Mouse (Mus musculus): ENCODE results near the gene Slc16a6.
"Not testable (repeated sequence)": the region's sequence is repeated elsewhere in the genome, so short reads cannot be mapped to it uniquely, and the experiment has no call there.

Slc16a6 gene

DNA sequence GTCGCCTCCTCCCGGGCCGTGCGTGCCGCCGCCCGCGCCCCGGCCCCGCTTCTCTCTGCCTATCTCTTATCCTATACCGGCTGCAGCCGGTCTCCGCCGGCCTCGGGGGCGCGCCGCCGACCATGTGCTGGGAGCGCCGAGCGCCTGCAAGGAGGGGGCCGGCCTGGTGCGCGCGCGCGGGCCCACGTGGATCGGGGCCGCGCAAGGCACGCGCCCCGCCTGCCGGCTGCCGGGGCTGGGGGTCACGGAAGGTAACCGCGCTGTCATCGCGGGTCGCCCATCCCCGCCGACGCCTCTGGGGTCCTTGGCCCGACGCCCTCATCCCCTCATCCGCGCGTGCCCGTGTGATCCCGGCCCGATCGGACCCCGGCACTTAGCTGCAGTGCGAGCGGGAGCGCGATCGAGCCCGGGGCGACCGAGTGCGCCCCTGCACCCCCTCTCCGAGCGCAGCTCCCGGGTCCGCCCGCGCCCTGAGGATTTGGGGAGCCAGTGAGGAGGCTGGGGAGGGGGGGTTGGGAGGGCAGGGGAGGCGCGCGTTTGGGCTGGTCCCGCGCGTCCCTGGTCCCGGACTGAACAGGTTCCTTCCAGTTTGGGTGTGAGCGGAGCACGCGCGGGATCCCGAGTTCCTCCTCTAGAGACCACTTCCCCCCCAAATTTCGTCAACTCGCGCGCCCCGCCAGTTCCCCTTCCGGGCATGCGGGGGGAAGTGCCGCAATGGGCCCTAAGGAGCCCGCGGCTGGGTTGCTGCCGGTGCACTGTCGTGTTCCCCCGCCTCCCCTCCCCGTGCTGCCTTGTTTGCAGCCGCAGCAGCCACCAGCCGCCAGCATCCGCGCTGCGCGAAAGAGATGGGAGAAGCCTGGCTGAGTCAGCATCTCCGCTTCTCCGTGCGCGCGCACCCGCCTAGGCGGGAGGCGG is at the start of gene Slc16a6, which contains the start of gene Arsg:
TSS of gene Slc16a6 (minus strand) at position 428 of the 915 bp plus-strand sequence.
TSS of gene Arsg (plus strand) at position 204 of the 915 bp plus-strand sequence.
- peak; percentile 86 for ATAC-seq (ENCODE audit: low TSS enrichment)

DNA sequence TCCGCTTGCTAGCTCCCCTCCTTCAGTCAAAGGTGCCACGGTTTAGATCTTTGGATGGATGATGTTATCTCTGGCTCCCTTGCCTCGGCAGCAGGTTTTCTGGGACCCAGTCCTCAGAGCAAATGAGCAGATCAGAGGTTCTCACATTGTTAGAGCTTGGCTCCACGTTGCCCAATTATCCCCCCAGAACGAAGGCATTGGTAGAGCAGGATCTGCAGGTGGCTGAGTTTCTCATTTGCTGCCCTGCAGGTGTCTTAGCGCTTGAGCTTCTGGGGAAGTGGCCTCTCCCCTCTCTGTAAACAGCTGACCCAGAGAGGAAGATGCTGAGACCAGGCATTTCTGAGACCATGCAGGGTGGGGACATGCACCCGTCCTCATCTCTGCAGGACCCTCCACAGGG is 47.6 kb upstream of the Slc16a6 start:
- no peak for ATAC-seq (ENCODE audit: low TSS enrichment)

DNA sequence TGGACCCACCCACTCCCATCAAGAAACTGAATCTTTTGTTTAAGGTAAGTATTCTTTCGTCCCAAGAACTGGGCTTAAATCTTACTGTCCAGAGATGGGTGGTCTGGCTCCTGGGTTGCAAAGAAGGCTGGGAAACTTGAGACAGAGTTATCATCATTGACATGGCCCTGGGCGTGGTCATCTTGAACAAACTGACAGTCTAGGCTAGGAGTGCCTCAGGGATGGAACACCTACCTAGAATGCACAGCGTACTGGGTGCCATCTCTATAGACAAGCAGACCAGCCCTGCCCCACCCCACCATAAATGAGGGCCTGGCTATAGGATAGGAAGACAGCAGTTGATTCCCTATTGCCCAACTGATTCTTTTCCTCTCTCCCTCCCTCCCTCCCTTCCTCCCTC is 44.4 kb upstream of the Slc16a6 start:
- no peak for ATAC-seq (ENCODE audit: low TSS enrichment)

DNA sequence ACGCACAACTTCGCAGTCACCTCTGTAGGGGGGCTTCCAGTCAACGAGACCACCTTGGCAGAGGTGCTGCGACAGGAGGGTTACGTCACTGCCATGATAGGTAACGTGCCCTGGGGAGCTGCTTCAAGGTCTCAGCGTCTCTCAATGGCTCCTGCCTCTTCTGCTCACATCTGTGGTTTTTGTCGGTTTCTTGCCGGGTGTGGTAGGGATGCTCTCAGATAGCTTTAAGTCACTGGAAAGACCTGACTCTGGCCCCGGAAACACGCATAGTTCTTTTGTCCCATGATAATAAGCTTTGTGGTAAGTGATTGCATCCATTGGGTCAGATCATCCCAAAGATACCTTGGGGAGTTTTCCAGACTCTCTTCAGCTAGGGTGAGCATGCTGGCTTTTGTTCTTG is 43.9 kb upstream of the Slc16a6 start:
- ATAC-seq (ENCODE audit: low TSS enrichment): no peak

DNA sequence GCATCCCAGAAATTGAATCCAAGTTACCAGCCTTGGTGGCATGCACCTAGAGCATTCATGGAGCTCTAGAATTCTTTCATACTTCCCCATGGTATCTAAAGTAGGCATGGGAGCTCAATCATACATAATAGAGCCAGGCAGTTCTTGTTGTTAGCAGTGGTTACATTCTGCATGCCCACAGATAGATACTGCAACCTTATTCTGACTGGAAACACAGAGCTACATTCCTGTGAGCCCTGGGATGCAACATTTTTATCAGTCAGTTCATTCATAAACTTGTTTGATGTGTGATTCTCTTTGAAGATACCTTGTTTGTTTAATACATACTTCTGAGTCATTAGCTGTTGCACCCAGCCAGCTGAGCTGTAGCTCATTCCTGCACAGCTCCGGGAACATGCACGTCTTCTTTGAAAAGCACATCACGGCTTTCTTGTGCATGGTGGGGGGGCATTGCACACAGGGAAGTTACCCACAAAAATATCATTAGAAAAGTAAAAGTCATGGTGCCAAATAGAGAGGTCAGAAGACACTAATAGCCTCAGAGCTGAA is 40.7 kb upstream of the Slc16a6 start:
- ATAC-seq (ENCODE audit: low TSS enrichment): no peak

DNA sequence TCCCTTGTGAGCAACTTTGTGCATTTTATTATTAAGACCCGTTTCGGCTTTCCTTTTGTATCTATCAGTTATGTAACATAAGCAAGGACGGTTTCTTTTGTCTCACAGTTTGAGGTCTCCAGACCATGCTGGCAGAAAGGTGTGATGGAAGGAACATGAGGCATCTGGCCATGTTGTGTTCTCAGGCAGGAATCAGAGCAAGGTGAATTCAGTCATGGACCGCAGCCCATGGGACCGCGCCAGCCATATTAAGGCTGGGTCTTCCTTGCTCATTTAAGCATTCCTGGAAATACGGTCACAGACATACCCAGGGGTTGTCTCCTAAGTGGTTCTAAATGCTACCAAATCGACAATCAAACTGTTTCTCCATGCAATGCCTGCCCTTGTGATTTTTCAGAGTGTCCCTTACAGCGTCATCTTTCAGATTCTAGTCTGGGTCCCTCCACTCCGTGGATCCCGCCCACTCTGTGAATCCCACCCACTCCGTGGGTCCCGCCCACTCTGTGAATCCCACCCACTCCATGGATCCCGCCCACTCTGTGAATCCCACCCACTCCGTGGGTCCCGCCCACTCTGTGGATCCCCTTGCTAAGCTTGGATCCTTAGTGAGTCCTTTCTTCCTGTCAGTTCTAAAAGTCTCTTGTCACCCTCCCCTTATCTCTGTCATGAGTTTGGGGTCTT is 39.7 kb upstream of the Slc16a6 start:
- ATAC-seq (ENCODE audit: low TSS enrichment): no peak

DNA sequence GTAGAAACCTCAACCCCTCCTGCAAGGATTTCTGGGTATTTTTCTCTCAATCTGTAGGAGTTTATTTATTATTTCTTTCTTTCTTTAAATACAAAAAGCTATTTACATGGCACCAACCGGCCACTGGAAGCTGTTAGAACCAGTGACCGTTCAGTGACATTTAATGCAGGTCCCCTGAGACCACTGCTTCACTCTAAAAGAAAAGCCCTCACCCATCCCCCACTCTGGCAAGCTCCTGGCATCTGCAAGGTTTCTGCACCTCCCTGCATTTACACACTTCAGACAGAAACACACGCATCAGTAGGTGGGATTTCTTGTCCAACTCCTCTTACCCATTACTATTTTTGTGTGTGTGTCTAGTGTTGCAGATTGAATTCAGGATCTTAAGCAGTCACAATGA is 33.7 kb upstream of the Slc16a6 start:
- ATAC-seq (ENCODE audit: low TSS enrichment): no peak

DNA sequence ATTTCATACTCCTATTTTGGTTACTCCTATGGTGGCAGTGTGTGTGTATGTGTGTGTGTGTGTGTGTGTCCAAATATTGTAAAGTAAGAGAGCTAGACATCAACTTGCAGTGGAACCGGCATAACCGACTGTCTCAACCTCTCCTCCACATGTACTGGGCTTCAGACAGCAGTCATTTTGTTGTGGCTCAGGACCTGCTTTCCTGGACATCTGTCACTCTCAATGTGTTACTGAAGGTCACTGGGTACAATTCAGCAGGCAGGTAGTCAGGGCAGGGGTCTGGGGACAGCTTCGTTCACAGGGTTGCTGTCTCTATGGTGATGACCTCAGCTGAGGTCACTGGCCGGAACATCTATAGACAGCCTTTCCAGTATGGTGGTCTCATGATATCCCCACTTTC is 32.4 kb upstream of the Slc16a6 start:
- no peak for ATAC-seq (ENCODE audit: low TSS enrichment)

DNA sequence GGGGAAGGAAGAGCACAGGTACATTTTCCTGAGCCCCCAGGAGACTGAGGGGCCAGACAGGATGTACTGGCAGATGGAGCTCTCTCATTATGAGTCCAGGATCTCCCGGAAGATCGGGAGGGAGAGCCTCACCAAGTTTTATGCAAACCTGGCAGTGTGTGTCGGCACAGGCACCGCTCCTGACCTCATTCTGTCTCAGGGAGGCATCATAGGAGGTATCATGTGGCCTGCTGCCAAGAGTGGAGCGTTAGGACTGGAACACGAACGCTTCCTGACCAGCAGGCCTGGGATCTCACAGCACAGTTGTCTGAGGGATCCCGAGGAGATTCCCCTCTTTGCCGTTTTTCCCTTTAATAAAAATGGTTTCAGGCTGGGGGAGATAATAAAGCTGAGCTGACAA is 31.6 kb upstream of the Slc16a6 start:
- ATAC-seq (ENCODE audit: low TSS enrichment): peak; percentile 79

DNA sequence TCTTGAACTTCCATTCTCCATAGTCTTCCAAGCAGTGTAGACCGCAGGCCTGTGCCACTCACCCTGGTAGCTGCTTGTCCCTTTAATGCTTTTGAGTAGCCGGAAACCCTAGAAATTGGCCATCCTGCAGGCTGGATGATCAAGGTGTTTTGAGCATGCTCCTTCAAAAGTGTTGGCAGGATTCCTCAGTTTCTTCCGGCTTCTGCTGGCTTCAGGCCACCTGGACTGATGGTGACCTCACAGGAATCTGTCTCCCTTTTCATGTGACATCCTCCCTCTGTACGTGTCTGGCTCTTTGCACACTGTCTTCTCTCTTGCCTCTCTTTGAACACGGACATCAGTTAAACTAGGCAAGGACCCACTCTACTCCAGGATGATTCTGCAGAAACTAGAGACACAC is 26.8 kb upstream of the Slc16a6 start:
- ATAC-seq (ENCODE audit: low TSS enrichment): no peak

DNA sequence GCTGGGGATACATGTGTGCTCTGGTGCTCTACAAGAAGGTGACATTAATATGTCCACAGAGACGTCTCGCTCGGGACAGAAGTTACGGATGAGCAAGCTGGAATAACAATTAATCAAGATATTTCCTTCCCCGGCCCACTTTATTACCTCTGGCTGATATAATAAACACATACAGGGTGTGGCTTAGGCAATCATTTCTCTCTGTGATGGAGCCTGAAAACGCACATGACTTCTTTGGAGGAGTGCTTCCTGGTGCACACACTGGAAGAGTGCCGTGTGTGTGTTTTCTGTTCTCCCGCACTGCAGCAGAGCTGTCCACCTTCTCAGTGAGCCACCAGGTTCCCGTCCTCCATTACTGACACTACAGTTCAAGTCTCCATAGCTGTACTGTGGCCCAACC is 24.6 kb upstream of the Slc16a6 start:
- ATAC-seq (ENCODE audit: low TSS enrichment): no peak

DNA sequence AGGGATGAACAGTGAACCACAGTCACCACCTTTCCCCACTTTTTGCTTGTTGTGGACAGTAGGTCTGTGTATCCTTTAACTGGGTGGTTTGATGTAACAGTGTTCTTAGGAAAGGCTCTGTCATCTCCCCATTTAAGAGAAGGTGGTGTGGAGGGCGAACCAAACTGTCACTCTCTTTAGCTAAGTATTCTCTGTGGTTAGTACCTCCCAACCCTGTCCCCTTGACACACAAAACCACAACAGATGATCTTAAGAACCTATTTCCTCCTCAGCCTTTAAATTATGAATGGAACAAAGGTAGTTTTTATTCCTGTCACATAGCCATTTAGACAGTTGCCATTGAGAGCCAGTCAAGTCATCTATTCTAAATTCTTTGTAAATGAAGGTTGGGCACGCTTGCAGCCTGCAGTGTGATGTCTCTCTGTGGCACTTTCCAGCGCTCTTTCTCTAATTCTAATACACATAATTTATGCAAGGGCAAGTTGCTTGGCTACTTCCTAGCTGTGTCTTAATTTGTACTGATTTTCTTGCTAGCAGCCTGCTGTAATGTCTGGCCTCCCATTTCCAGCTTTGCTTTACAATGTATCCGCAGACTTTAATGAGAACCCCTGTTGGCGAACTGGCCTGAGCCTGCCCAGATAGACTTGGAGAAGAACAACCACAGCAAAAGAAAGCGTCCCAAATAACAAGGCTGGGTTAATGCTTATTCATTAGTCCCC is 23.8 kb upstream of the Slc16a6 start:
- ATAC-seq (ENCODE audit: low TSS enrichment): peak; percentile 6; the same call in 1 of the 2 replicates

DNA sequence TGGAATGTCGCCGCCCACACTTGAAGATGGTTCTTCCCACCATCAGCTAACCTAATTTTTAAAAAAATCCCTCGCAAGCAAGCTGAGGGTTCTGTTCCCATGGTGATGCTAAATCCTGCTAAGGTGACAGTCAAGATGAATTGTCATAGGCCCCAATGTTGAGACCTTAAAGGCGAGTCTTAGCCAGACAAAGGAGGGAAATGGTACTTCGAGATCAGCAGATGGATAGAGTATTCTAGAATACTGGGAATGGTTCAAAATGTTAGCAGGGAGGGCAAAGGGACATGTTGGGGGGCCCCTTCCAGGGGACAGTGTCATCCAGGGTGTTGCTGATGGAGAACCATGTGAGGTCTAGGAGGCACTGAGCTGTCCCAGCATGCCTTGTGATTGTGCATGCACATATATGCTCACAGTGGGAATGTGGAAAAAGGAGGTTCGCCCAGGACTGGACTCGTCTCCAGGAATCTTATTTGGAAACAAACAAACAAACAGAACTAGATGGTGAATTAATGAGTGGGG is 23.1 kb upstream of the Slc16a6 start:
- peak; percentile 20; the same call in 1 of the 2 replicates for ATAC-seq (ENCODE audit: low TSS enrichment)

DNA sequence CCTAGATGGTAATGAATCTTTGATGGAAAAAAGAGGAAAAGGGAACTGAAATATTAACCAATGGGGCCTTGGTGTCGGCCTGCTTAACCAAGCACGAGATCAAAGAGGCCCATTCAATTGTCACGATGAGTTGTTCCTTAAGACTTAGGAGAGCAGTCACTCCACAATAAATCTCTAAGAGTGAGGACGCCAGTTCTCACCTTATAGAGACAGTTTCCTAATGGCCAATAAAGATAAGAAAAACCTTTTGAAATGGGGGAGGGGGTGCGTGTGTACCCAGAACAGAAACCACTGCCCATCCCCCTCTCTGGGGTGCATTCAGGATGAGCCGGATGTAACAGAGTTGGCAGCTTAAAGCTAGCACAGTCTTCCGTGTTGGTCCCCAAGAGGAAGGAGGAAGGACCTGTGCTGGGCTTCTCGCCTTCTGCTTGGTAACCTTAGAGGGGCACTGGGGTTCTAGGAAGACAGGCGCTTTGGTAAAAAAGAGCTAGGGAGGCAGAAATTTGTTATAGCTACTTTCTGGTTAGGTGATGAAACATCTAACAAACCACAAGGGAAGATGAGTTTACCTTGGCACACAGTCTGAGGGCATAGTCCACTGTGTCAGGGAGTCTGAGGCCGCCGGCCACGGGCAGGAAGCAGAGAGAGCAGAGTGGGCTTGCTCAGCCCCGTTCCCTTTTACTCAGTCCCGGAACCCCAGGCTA is 22.5 kb upstream of the Slc16a6 start:
- ATAC-seq (ENCODE audit: low TSS enrichment): no peak

DNA sequence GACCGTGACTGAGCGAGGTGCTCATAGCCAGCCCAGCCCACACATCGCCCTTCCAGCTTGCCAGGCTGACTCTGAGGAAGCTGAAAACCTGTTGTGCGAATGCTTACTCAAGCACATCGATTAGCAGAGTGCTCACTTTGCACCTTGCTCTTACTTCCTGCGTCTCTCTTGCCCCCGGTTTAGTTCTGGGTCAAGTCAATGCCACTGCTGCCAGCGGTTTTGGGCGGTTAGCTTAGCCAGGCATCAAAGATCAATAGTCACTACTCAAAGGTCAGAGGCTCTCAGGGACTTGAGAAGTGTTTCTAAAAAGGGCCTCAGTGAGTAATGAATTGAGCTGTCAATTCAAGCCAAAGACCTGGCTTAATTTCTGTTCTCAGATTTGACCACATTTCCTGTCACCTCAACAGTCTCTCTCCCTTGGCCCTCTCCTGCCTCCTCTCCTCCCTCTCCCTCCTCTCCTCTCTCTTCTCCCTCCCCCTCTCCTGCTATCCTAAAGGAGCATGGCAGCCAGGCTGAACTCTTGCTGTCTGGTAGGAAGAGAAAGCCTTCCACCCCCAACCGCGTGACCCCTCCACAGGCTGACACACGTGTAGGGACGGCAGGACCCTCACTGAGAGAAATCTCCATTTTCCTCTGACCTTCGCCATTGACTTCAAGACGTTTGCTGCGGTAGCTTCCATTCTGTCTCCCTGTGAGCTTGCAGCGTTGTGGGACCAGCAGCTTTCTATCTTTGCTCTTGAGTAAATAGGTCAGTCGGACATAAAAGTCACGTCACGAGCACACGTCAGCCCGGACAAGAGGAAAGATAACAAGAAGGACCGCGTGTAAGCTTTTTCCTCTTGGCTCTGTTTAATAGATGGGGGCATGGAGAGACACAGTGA is 21.7 kb upstream of the Slc16a6 start:
- no peak for ATAC-seq (ENCODE audit: low TSS enrichment)

DNA sequence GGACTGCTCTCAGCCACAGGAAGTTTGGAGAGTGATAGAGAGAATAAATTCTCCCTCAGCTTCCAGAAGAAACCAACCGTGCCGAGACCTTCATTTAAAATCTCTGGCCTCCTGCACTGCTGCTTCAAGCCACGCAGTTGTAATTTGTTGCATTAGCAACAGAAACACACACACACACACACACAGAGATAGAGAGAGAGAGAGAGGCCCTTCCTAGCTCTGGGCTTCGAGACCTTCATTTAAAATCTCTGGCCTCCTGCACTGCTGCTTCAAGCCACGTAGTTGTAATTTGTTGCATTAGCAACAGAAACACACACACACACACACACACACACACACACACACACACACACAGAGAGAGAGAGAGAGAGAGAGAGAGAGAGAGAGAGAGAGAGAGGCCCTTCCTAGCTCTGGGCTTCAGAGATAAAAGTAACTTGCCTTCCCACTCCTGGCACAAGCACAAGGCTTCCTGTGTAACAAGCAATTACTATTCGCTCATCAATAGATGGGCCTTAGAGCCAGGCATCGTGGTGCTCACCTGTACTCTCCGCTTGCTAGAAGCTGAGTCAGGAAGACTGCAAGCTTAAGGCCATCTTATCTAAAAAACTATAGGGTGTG is 19.6 kb upstream of the Slc16a6 start:
- not testable (repeated sequence) for ATAC-seq (ENCODE audit: low TSS enrichment)

DNA sequence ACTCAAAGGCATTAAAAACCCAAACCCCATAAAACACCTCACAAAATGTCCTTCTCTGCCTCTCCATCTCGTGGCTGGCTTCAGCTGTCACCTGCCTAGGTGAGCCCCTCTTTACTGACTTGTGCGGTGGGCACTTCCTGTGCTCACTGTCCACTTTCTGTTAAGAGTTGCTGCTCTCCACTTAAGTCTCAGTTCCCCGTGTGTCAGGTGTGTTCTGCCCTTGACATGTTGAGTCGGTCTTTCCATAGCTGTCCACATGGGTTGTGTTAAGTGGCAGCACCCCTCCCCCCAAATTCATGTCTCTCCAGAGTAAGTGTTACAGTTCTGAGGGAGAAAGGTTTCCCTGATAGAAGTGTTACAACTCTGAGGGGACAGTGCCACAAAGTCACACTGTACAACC is 18.4 kb upstream of the Slc16a6 start:
- ATAC-seq (ENCODE audit: low TSS enrichment): no peak

DNA sequence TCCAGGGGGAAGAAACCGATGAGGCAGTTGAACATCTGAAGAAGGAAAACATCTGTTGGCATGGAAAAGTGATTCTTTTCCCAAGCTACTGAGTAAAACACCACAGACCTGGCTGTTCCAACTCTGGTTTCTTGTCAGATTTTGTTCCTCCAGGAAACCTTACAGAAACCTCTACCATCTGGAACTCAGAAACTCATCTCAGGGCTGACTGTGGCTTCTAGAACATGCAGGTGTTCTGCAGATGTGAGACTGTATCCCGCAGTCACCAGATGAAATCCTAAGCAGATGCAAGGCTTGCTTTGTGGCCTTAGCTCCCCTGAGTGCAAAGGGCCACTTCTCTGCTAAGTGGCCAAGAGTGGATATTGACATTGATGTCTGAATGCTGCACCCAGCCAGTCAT is 16.4 kb upstream of the Slc16a6 start:
- no peak for ATAC-seq (ENCODE audit: low TSS enrichment)

DNA sequence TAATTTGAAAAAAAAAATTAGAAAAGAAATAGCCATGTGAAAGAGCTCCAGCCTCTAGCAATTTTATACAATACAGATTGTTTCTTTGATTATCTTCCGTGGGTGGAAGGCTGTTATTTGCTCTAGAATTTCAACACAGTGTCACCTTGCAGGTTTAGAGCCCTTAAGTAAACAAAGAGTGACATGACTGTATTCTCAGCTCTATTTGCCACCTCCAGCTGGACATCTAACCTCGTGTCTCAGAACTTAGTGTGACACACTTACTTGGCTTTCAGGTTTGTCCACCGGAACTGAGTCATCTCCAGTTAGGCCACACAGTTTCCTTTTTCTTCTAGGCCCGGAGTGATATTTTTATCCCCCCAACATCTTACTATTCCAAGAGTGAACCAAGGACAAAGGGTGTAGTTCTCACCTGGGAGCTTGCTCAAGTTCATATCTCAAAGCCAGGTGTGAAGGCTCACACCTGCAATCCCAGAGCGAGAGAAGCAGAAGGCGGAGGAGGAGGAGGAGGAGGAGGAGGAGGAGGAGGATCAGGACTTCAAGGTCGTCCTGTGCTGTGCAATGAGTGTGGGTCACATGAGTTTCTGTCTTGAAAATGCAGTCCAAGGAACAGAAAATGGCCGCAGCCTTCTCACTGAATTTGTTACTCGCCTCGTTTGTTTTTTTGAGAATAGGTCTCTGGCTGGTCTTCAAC is 14.7 kb upstream of the Slc16a6 start:
- no peak for ATAC-seq (ENCODE audit: low TSS enrichment)

Data from frontal cortex, adult (tissue).